Mouse (Mus musculus) spleen, embryonic (tissue): ENCODE results near the gene Galnt17.

Experiments
- CTCF ChIA-PET: fragments of 350-600 bp; sonication (Branson Sonifier 250); formaldehyde crosslinking; loops from one replicate; lab custom pipeline; 2022; lab: Charles Lee

Gene Galnt17

GRCm38 (mm10) chr5:130930999-130931398, 377.3 kb downstream of the Galnt17 start:
- CTCF ChIA-PET = no interaction called here

- CTCF ChIA-PET = interaction anchor here (0.7 kb wide), 1 partner anchor 16 kb away, joined by 7 read pairs; no protein-coding TSS in a partner anchor
These were observed 380.5 kb downstream of the Galnt17 start for GRCm38 (mm10) chr5:130927794-130928149.

GRCm38 (mm10) chr5:130927138-130927793, 381.0 kb downstream of the Galnt17 start:
- CTCF ChIA-PET = no interaction called here

GRCm38 (mm10) chr5:130925681-130926080, 382.6 kb downstream of the Galnt17 start:
- CTCF ChIA-PET = no interaction called here

GRCm38 (mm10) chr5:130924245-130924827, 384.0 kb downstream of the Galnt17 start:
- CTCF ChIA-PET = no interaction called here

- CTCF ChIA-PET = no interaction called here
These were observed 388.3 kb downstream of the Galnt17 start for GRCm38 (mm10) chr5:130919969-130920368.

GRCm38 (mm10) chr5:130914606-130915005, 393.7 kb downstream of the Galnt17 start:
- CTCF ChIA-PET = no interaction called here

- CTCF ChIA-PET = no interaction called here
These were observed 396.7 kb downstream of the Galnt17 start for GRCm38 (mm10) chr5:130911551-130911950.

GRCm38 (mm10) chr5:130901736-130902135, 406.6 kb downstream of the Galnt17 start:
- CTCF ChIA-PET = no interaction called here

- CTCF ChIA-PET = no interaction called here
These were observed 412.3 kb downstream of the Galnt17 start for GRCm38 (mm10) chr5:130895991-130896390.

- CTCF ChIA-PET = no interaction called here
These were observed 416.6 kb downstream of the Galnt17 start for GRCm38 (mm10) chr5:130891735-130892134.

GRCm38 (mm10) chr5:130880331-130880730, 428.0 kb downstream of the Galnt17 start:
- CTCF ChIA-PET = no interaction called here

GRCm38 (mm10) chr5:130875391-130875790, 432.9 kb downstream of the Galnt17 start:
- CTCF ChIA-PET = no interaction called here

GRCm38 (mm10) chr5:130871086-130871485, 437.2 kb downstream of the Galnt17 start:
- CTCF ChIA-PET = no interaction called here

- CTCF ChIA-PET = interaction anchor here (0.5 kb wide), 1 partner anchor 18 kb away, joined by 12 read pairs; no protein-coding TSS in a partner anchor
These were observed 438.4 kb downstream of the Galnt17 start for GRCm38 (mm10) chr5:130869869-130870268.

GRCm38 (mm10) chr5:130862302-130862701, 446.0 kb downstream of the Galnt17 start:
- CTCF ChIA-PET = no interaction called here

GRCm38 (mm10) chr5:130859736-130860135, 448.6 kb downstream of the Galnt17 start:
- CTCF ChIA-PET = interaction anchor here (0.6 kb wide), 1 partner anchor 21 kb away, joined by 4 read pairs; no protein-coding TSS in a partner anchor

GRCm38 (mm10) chr5:130858706-130859105, 449.6 kb downstream of the Galnt17 start:
- CTCF ChIA-PET = interaction anchor here (0.6 kb wide), 2 partner anchors 592 to 718 kb away, joined by 3 to 5 read pairs; no protein-coding TSS in a partner anchor

GRCm38 (mm10) chr5:130858148-130858547, 450.1 kb downstream of the Galnt17 start:
- CTCF ChIA-PET = interaction anchor here (0.6 kb wide), 2 partner anchors 591 to 718 kb away, joined by 3 to 5 read pairs; no protein-coding TSS in a partner anchor

GRCm38 (mm10) chr5:130854430-130854829, 453.9 kb downstream of the Galnt17 start:
- CTCF ChIA-PET = no interaction called here

GRCm38 (mm10) chr5:130853371-130853770, 454.9 kb downstream of the Galnt17 start:
- CTCF ChIA-PET = interaction anchor here (0.5 to 0.6 kb wide), 2 partner anchors 722 to 1659 kb away, joined by 6 to 18 read pairs; no protein-coding TSS in a partner anchor

GRCm38 (mm10) chr5:130852182-130852581, 456.1 kb downstream of the Galnt17 start:
- CTCF ChIA-PET = interaction anchor here (0.6 to 0.7 kb wide), 2 partner anchors 17 to 593 kb away, joined by 6 to 12 read pairs; no protein-coding TSS in a partner anchor

- CTCF ChIA-PET = no interaction called here
These were observed 458.7 kb downstream of the Galnt17 start for GRCm38 (mm10) chr5:130849610-130850009.
